Mouse (Mus musculus) lung, embryonic 14.5 days (tissue): Measurements from ENCODE around the gene Morc1. TPM values are rescaled to one million over a fixed set of nuclear protein-coding genes. Genes with fewer than 3 reads are reported as not detected.

Experiments used
- ATAC-seq: fragments of 200-750 bp; cut with Nextera tagmentation; 2 replicates; pipeline ENCODE4 v1.8.0; 2017; ENCODE audit warnings: mild to moderate bottlenecking, moderate TSS enrichment, moderate library complexity; ENCODE audit not compliant: insufficient read depth
- DNase-seq: peaks from one replicate; pipeline ENCODE4 v3.0.0-alpha.2; 2015
- H3K27ac ChIP-seq: fragments of 300-500 bp; sonication (generic); 2 replicates; pipeline ENCODE4 v1.5.1; 2014; ENCODE audit warnings: low read depth, mild to moderate bottlenecking, moderate library complexity
- H3K27me3 ChIP-seq: fragments of 300-500 bp; sonication (generic); 2 replicates; pipeline ENCODE4 v1.6.1; 2014; ENCODE audit warnings: low read length, control low read depth; ENCODE audit not compliant: insufficient read depth
- H3K36me3 ChIP-seq: fragments of 300-500 bp; sonication (generic); 2 replicates; pipeline ENCODE4 v1.6.1; 2014; ENCODE audit warnings: control low read depth; ENCODE audit not compliant: insufficient read depth
- H3K4me1 ChIP-seq: fragments of 300-500 bp; sonication (generic); 2 replicates; pipeline ENCODE4 v1.6.1; 2014; ENCODE audit warnings: antibody characterized with exemption, control low read depth; ENCODE audit not compliant: insufficient read depth
- H3K4me2 ChIP-seq: fragments of 300-500 bp; sonication (generic); 2 replicates; pipeline ENCODE4 v1.6.1; 2014; ENCODE audit warnings: mild to moderate bottlenecking
- H3K4me3 ChIP-seq: fragments of 300-500 bp; sonication (generic); 2 replicates; pipeline ENCODE4 v1.5.1; 2014; ENCODE audit warnings: low read depth, low read length
- H3K9ac ChIP-seq: fragments of 300-500 bp; sonication (generic); 2 replicates; pipeline ENCODE4 v1.6.1; 2014
- H3K9me3 ChIP-seq: fragments of 300-500 bp; sonication (generic); 2 replicates; pipeline ENCODE4 v1.6.1; 2016; ENCODE audit warnings: low read depth, low read length, control low read depth
- CTCF ChIP-seq: IDR thresholded peaks from 2 replicates; pipeline ENCODE4 v1.5.1; 2016; ENCODE audit warnings: antibody characterized with exemption, low read depth
- WGBS: fragments of 180-500 bp; shearing (Covaris S2); extraction: QIAGEN DNeasy Blood & Tissue Kit; methylation state at CpG from one replicate; pipeline ENCODE4 v1.1.7; 2014; 5-methylcytosine and 5-hydroxymethylcytosine counted together
- polyA plus RNA-seq: library from polyadenylated mRNA; unstranded; fragments of >200 nt; fragmentation: Nextera tagmentation; extraction: Ambion mirVana; gene quantifications from 2 replicates; pipeline ENCODE4 v1.2.1, GENCODE M21; 2014

The Morc1 gene
- polyA plus RNA-seq, 1 experiment from 2014 or later, result 0.09 TPM

DNA sequence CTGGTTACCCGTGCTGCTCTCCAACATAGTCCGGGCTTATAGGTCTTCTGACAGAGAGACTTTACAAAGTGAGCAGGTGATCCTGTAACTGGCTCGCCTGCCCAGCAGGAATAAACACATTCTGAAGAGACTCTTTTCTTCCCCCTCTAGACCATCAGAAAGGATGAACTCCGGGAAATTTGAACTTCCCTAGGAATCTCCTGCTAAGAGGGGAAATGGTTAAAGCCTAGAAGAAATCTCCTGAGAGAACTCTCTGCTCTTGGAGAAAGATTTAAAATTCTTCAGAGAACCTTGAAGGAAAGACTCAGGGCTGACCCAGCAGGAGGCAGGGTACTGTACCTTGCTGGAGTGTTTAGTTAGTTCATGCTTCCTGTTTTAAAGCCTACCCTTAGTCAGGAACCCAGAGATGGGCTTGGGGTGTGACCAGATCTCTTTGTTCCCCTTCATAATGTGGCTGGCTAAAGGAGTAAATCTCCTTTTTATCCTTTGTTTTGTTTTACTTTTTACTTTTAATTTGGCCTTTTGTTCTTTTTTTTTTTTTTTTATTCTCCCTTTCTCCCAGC is 175.5 kb downstream of the Morc1 start:
- no peak for TF ChIP-seq CTCF
- Histone ChIP-seq H3K27me3 (no peaks in the 10 kb centered on the region), H3K4me2 (no peak overlapping the region), H3K9me3 (no peaks in the 10 kb centered on the region), H3K9ac (no peak overlapping the region), H3K36me3 (no peaks in the 10 kb centered on the region), H3K27ac (no peak overlapping the region), H3K4me1 (0 out of 2 replicates have a peak, but pooled peaks cover 2% of the 10 kb centered on the region), H3K4me3 (no peak overlapping the region)
- DNase-seq, result no peak
- 50% methylated on average over 4 of the region's 4 CpGs for WGBS
- ATAC-seq, result no peak

GRCm38 (mm10) chr16:48608224-48608623 is 177.2 kb downstream of the Morc1 start:
- WGBS, result 85% methylated on average over 3 of the region's 3 CpGs
- TF ChIP-seq CTCF, result no peak

GRCm38 (mm10) chr16:48610866-48611265 is 179.8 kb downstream of the Morc1 start:
- WGBS, result 39% methylated on average over 1 of the region's 1 CpGs
- TF ChIP-seq CTCF, result no peak
- no peak overlapping the region for H3K4me2 ChIP-seq
- no peak overlapping the region for H3K9ac ChIP-seq
- no peaks in the 10 kb centered on the region for H3K4me1 ChIP-seq
- no peak overlapping the region for H3K4me3 ChIP-seq
- H3K27me3 ChIP-seq, result no peaks in the 10 kb centered on the region
- no peaks in the 10 kb centered on the region for H3K36me3 ChIP-seq
- ATAC-seq, result no peak
- DNase-seq, result no peak
- no peak overlapping the region for H3K27ac ChIP-seq
- no peaks in the 10 kb centered on the region for H3K9me3 ChIP-seq

More at GRCm38 (mm10) chr16:48608224-48608623, 177.2 kb downstream of the Morc1 start:
- Histone ChIP-seq H3K36me3 (no peaks in the 10 kb centered on the region), H3K4me2 (no peak overlapping the region), H3K9me3 (no peaks in the 10 kb centered on the region), H3K4me3 (no peak overlapping the region), H3K9ac (no peak overlapping the region), H3K27me3 (no peaks in the 10 kb centered on the region), H3K27ac (no peak overlapping the region), H3K4me1 (no peaks in the 10 kb centered on the region)
- ATAC-seq (no peak), DNase-seq (no peak)

GRCm38 (mm10) chr16:48611436-48611835 is 180.4 kb downstream of the Morc1 start:
- no peak for ATAC-seq
- 72% methylated on average over 2 of the region's 2 CpGs for WGBS

DNA sequence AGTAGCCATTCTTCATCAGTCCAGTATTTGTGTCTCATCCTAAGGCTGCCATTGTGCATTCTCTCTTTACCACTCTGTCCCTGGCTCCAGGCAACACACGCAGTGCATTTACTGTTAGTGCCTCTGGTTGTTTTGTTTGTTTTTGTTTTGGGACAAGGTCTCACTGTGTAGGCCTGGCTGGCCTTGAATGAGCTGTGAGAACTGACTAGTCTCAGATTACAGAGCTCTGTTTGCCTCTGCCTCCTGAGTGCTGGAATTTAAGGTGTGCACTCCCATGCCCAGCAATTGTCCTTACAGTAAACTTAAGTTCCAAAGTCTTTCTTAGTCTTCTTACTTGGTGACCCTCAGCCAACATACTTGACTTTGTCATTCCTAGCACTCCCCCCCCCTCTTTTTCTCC is 182.7 kb downstream of the Morc1 start:
- 34% methylated on average over 1 of the region's 1 CpGs for WGBS
- Histone ChIP-seq H3K36me3 (no peaks in the 10 kb centered on the region), H3K9me3 (no peaks in the 10 kb centered on the region), H3K9ac (no peak overlapping the region), H3K27me3 (no peaks in the 10 kb centered on the region), H3K4me1 (no peaks in the 10 kb centered on the region), H3K27ac (no peak overlapping the region), H3K4me2 (no peak overlapping the region), H3K4me3 (no peak overlapping the region)
- TF ChIP-seq CTCF, result no peak
- ATAC-seq (peak; percentile 62; the same call in 1 of the 2 replicates), DNase-seq (peak; percentile 15)

More at GRCm38 (mm10) chr16:48611436-48611835, 180.4 kb downstream of the Morc1 start:
- no peak overlapping the region for H3K4me3 ChIP-seq
- no peak overlapping the region for H3K27ac ChIP-seq
- no peak overlapping the region for H3K4me2 ChIP-seq
- no peak for DNase-seq
- no peak overlapping the region for H3K9ac ChIP-seq
- H3K27me3 ChIP-seq, result no peaks in the 10 kb centered on the region
- no peak for TF ChIP-seq CTCF
- H3K9me3 ChIP-seq, result no peaks in the 10 kb centered on the region
- no peaks in the 10 kb centered on the region for H3K36me3 ChIP-seq
- H3K4me1 ChIP-seq, result no peaks in the 10 kb centered on the region

- Histone ChIP-seq H3K27me3 (no peaks in the 10 kb centered on the region), H3K27ac (no peak overlapping the region), H3K36me3 (no peaks in the 10 kb centered on the region), H3K9me3 (no peaks in the 10 kb centered on the region), H3K4me3 (no peak overlapping the region), H3K4me1 (no peaks in the 10 kb centered on the region), H3K4me2 (no peak overlapping the region), H3K9ac (no peak overlapping the region)
- WGBS, result 56% methylated on average over 8 of the region's 8 CpGs
- no peak for ATAC-seq
- no peak for DNase-seq
- no peak for TF ChIP-seq CTCF
Observed at GRCm38 (mm10) chr16:48620510-48620909, 189.5 kb downstream of the Morc1 start.

DNA sequence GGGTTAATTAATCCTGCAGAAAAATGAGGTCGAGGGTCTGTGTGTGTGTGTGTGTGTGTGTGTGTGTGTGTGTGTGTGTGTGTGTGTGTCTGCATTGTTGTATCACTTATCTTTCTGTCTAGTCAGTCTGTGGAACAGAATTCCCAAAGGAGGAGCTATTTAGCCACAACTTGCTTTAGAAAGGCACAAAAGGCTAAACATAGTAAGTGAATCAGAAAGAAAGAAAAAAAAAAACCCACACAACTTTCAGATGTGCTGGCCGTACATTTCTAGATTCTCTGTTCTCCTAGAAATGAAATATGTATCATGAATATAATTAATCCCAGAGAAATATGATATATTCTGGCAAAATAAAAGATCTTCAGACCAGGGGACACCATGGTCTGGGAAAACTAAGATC is 190.0 kb downstream of the Morc1 start:
- ATAC-seq, result no peak

More for the DNA sequence above, 190.0 kb downstream of the Morc1 start:
- TF ChIP-seq CTCF, result no peak
- no peak overlapping the region for H3K27ac ChIP-seq
- no peak overlapping the region for H3K4me2 ChIP-seq
- H3K36me3 ChIP-seq, result no peaks in the 10 kb centered on the region
- H3K9me3 ChIP-seq, result no peaks in the 10 kb centered on the region
- no peaks in the 10 kb centered on the region for H3K27me3 ChIP-seq
- no peak overlapping the region for H3K9ac ChIP-seq
- WGBS, result 47% methylated on average over 2 of the region's 2 CpGs
- no peaks in the 10 kb centered on the region for H3K4me1 ChIP-seq
- no peak for DNase-seq
- no peak overlapping the region for H3K4me3 ChIP-seq
